Mouse (Mus musculus) inflammation-experienced regulatory T-cells, adult 6 months (primary cell): ENCODE measurements around the gene Pus7l. TPM values are rescaled to one million over a fixed set of nuclear protein-coding genes. Genes with fewer than 3 reads are reported as not detected.

Source experiments
- ATAC-seq: one replicate; pipeline ENCODE4 v1.8.0; 2017
- polyA plus RNA-seq, 3 experiments: library from polyadenylated mRNA; unstranded; fragments of 100-300 nt; shearing (Covaris generic); gene quantifications; one replicate each; pipeline ENCODE4 v1.2.1; 2017

Pus7l gene
- polyA plus RNA-seq, 3 experiments from 2014 or later: 6.7 to 10.6 (median 9.8) TPM

DNA sequence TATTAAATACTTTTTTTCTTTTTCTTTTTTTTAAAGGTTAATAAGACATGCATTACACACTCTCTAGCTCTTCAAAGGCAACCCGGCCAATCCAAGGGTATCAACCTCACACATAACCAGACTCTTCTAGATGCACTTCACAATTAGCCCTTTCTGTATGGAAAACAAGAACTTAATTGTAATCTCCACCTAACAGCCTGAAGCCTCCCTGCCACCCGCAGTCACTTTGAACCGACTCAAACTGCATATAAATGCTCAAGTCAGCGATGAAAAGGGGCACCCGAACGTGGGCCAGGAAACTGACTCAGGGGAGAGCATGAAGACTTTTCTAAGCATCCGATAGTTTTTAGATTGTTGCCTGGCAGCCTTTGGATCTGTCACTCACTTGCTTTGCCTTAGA is 66.1 kb downstream of the Pus7l start:
- no peak for ATAC-seq

DNA sequence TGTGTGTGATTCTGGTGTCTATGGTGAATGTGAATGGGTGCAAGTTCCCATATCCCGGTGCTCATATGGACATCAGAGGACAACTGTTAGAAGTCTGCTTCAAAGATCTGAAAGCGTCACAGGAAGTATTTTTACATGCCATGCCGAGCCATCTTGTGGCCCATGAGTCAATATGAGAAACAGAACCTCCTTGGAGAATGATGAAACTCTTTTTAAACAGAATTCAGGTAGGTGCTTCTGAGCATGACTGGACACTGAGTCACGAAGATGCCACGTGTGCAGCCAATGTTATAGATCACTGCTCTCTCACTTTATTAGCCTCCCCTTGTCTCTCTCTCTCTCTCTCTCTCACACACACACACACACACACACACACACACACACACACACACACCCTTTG is 67.4 kb downstream of the Pus7l start:
- no peak for ATAC-seq

Other genes starting within 250 kb of the Pus7l start
- not detected for gene Adamts20, start 78.1 kb downstream of the Pus7l start, polyA plus RNA-seq
- 10 to 100 TPM; 33.4 to 36.6 (median 35.7) TPM for gene Irak4, start 96 bp upstream of the Pus7l start, polyA plus RNA-seq
- 10 to 100 TPM; 55.1 to 60.8 (median 58.3) TPM for gene Twf1, start 46.3 kb upstream of the Pus7l start, polyA plus RNA-seq
- under 1 TPM in 1 of 3 experiments, not detected in 2; 0.20 TPM for gene Tmem117, start 85.7 kb upstream of the Pus7l start, polyA plus RNA-seq